Mouse (Mus musculus): ENCODE results near the gene Enpp5. TPM values are rescaled to one million over a fixed set of nuclear protein-coding genes. Genes with fewer than 3 reads are reported as not detected.

The Enpp5 gene
- total and polyA plus RNA-seq, 2 experiments from 2014 or later, result 7.3 to 11.9 TPM

GRCm38 (mm10) chr17:44121366-44122100 lies 42.9 kb downstream of the Enpp5 start:
- Histone ChIP-seq H3K9me3 (replicated peaks; ENCODE audit: control insufficient read depth, low read length) (no peaks in the 10 kb centered on the region), H3K4me3 (ENCODE audit: low read depth, low read length) (no peak overlapping the region), H3K27me3 (ENCODE audit: control insufficient read depth, insufficient read depth, low read length) (no peaks in the 10 kb centered on the region), H3K9ac (replicated peaks; ENCODE audit: low read depth, low read length) (no peak overlapping the region), H3K27ac (ENCODE audit: low read depth) (no peak overlapping the region), H3K36me3 (replicated peaks; ENCODE audit: control insufficient read depth, insufficient read depth, low read length) (no peaks in the 10 kb centered on the region), H3K4me2 (ENCODE audit: low read depth, low read length) (no peak overlapping the region), H3K4me1 (ENCODE audit: control insufficient read depth, insufficient read depth) (no peaks in the 10 kb centered on the region)
- DNase-seq (ENCODE audit: low spot score) (no peak), ATAC-seq (ENCODE audit: insufficient read depth, low read depth) (no peak)
- WGBS, result 75% methylated on average over 12 of the region's 12 CpGs
- TF ChIP-seq CTCF (IDR thresholded peaks at IDR 0.05; ENCODE audit: low read depth), result no peak

GRCm38 (mm10) chr17:44129092-44129750 lies 50.6 kb downstream of the Enpp5 start:
- DNase-seq (ENCODE audit: low spot score) (no peak), ATAC-seq (ENCODE audit: insufficient read depth, low read depth) (no peak)
- TF ChIP-seq EP300 (IDR thresholded peaks at IDR 0.05; ENCODE audit: low read depth) (no peak), CTCF (IDR thresholded peaks at IDR 0.05; ENCODE audit: low read depth) (no peak)
- 73% methylated on average over 13 of the region's 13 CpGs for WGBS
- H3K27ac ChIP-seq (ENCODE audit: low read depth), result no peak overlapping the region
- no peaks in the 10 kb centered on the region; the same call in 1 of the 2 replicates for H3K9me3 ChIP-seq (replicated peaks; ENCODE audit: control insufficient read depth, low read length)
- no peak overlapping the region for H3K4me2 ChIP-seq (ENCODE audit: low read depth, low read length)
- no peak overlapping the region for H3K9ac ChIP-seq (replicated peaks; ENCODE audit: low read depth, low read length)
- H3K4me1 ChIP-seq (ENCODE audit: control insufficient read depth, insufficient read depth), result no peaks in the 10 kb centered on the region
- peaks cover 4% of the 10 kb centered on the region; the same call in 1 of the 2 replicates for H3K27me3 ChIP-seq (ENCODE audit: control insufficient read depth, insufficient read depth, low read length)
- H3K4me3 ChIP-seq (ENCODE audit: low read depth, low read length), result no peak overlapping the region
- no peaks in the 10 kb centered on the region for H3K36me3 ChIP-seq (replicated peaks; ENCODE audit: control insufficient read depth, insufficient read depth, low read length)

GRCm38 (mm10) chr17:44130429-44130828 lies 51.8 kb downstream of the Enpp5 start:
- Histone ChIP-seq H3K36me3 (replicated peaks; ENCODE audit: control insufficient read depth, insufficient read depth, low read length) (no peaks in the 10 kb centered on the region), H3K4me2 (ENCODE audit: low read depth, low read length) (no peak overlapping the region), H3K9ac (replicated peaks; ENCODE audit: low read depth, low read length) (no peak overlapping the region), H3K4me1 (ENCODE audit: control insufficient read depth, insufficient read depth) (peaks cover 2% of the 10 kb centered on the region; the same call in 1 of the 2 replicates), H3K9me3 (replicated peaks; ENCODE audit: control insufficient read depth, low read length) (no peaks in the 10 kb centered on the region; the same call in 1 of the 2 replicates), H3K27me3 (ENCODE audit: control insufficient read depth, insufficient read depth, low read length) (peaks cover 10% of the 10 kb centered on the region; the same call in 1 of the 2 replicates), H3K4me3 (ENCODE audit: low read depth, low read length) (no peak overlapping the region), H3K27ac (ENCODE audit: low read depth) (no peak overlapping the region)
- WGBS, result 10% methylated on average over 7 of the region's 7 CpGs
- no peak for TF ChIP-seq EP300 (IDR thresholded peaks at IDR 0.05; ENCODE audit: low read depth)
- TF ChIP-seq CTCF (IDR thresholded peaks at IDR 0.05; ENCODE audit: low read depth), result peak; percentile 78
- DNase-seq (ENCODE audit: low spot score), result peak; percentile 67
- ATAC-seq (ENCODE audit: insufficient read depth, low read depth), result no peak

- H3K4me2 ChIP-seq (ENCODE audit: low read depth, low read length), result no peak overlapping the region
- no peak for ATAC-seq (ENCODE audit: insufficient read depth, low read depth)
- TF ChIP-seq EP300 (IDR thresholded peaks at IDR 0.05; ENCODE audit: low read depth) (no peak), CTCF (IDR thresholded peaks at IDR 0.05; ENCODE audit: low read depth) (no peak)
- 46% methylated on average over 6 of the region's 6 CpGs for WGBS
- no peak for DNase-seq (ENCODE audit: low spot score)
- no peaks in the 10 kb centered on the region for H3K36me3 ChIP-seq (replicated peaks; ENCODE audit: control insufficient read depth, insufficient read depth, low read length)
- no peak overlapping the region for H3K27ac ChIP-seq (ENCODE audit: low read depth)
- H3K27me3 ChIP-seq (ENCODE audit: control insufficient read depth, insufficient read depth, low read length), result peaks cover 10% of the 10 kb centered on the region; the same call in 1 of the 2 replicates
- no peak overlapping the region for H3K4me3 ChIP-seq (ENCODE audit: low read depth, low read length)
- no peak overlapping the region for H3K9ac ChIP-seq (replicated peaks; ENCODE audit: low read depth, low read length)
- H3K4me1 ChIP-seq (ENCODE audit: control insufficient read depth, insufficient read depth), result peaks cover 17% of the 10 kb centered on the region
- no peaks in the 10 kb centered on the region for H3K9me3 ChIP-seq (replicated peaks; ENCODE audit: control insufficient read depth, low read length)
These were observed 55.5 kb downstream of the Enpp5 start for GRCm38 (mm10) chr17:44134106-44134505.

GRCm38 (mm10) chr17:44134545-44134944 lies 55.9 kb downstream of the Enpp5 start:
- no peak overlapping the region for H3K4me2 ChIP-seq (ENCODE audit: low read depth, low read length)
- no peak for DNase-seq (ENCODE audit: low spot score)
- no peak for ATAC-seq (ENCODE audit: insufficient read depth, low read depth)
- WGBS, result 83% methylated on average over 9 of the region's 9 CpGs
- H3K27me3 ChIP-seq (ENCODE audit: control insufficient read depth, insufficient read depth, low read length), result peaks cover 10% of the 10 kb centered on the region; the same call in 1 of the 2 replicates
- no peak overlapping the region for H3K27ac ChIP-seq (ENCODE audit: low read depth)
- no peak overlapping the region for H3K9ac ChIP-seq (replicated peaks; ENCODE audit: low read depth, low read length)
- H3K36me3 ChIP-seq (replicated peaks; ENCODE audit: control insufficient read depth, insufficient read depth, low read length), result no peaks in the 10 kb centered on the region
- no peak overlapping the region for H3K4me3 ChIP-seq (ENCODE audit: low read depth, low read length)
- H3K4me1 ChIP-seq (ENCODE audit: control insufficient read depth, insufficient read depth), result peaks cover 17% of the 10 kb centered on the region
- H3K9me3 ChIP-seq (replicated peaks; ENCODE audit: control insufficient read depth, low read length), result no peaks in the 10 kb centered on the region
- no peak for TF ChIP-seq EP300 (IDR thresholded peaks at IDR 0.05; ENCODE audit: low read depth)
- TF ChIP-seq CTCF (IDR thresholded peaks at IDR 0.05; ENCODE audit: low read depth), result no peak

Data from heart, postnatal 0 days (tissue).